Mouse (Mus musculus): ENCODE data around the gene Vinac1. TPM values are rescaled to one million over a fixed set of nuclear protein-coding genes. Genes with fewer than 3 reads are reported as not detected.

Gene Vinac1
- polyA plus RNA-seq (2014; fragmentation: Illumina TruSeq; extraction: RNeasy Lipid Tissue Mini Kit (QIAGEN cat#74804); ENCODE audit: low read depth, low replicate concordance): not detected

GRCm38 (mm10) chr2:129047811-129048210 lies at the start of gene Vinac1:
TSS of gene Vinac1 (minus strand) at chr2:129048172.

GRCm38 (mm10) chr2:129065437-129066282 lies 17.7 kb upstream of the Vinac1 start, which contains the start of gene Ttl:
TSS of gene Ttl (plus strand) at chr2:129065942.

Other genes with a start within 250 kb of the Vinac1 start
- gene Tmem87b, start 230.1 kb downstream of the Vinac1 start, polyA plus RNA-seq (2014; fragmentation: Illumina TruSeq; extraction: RNeasy Lipid Tissue Mini Kit (QIAGEN cat#74804); ENCODE audit: low read depth, low replicate concordance): 82.9 TPM
- 3.1 TPM for gene Fbln7, start 185.2 kb downstream of the Vinac1 start, polyA plus RNA-seq (2014; fragmentation: Illumina TruSeq; extraction: RNeasy Lipid Tissue Mini Kit (QIAGEN cat#74804); ENCODE audit: low read depth, low replicate concordance)
- gene Zc3h8, start 104.1 kb downstream of the Vinac1 start, polyA plus RNA-seq (2014; fragmentation: Illumina TruSeq; extraction: RNeasy Lipid Tissue Mini Kit (QIAGEN cat#74804); ENCODE audit: low read depth, low replicate concordance): 8.2 TPM
- 10.0 TPM for gene Zc3h6, start 80.8 kb downstream of the Vinac1 start, polyA plus RNA-seq (2014; fragmentation: Illumina TruSeq; extraction: RNeasy Lipid Tissue Mini Kit (QIAGEN cat#74804); ENCODE audit: low read depth, low replicate concordance)
- gene Gm10762, start 80.4 kb downstream of the Vinac1 start, polyA plus RNA-seq (2014; fragmentation: Illumina TruSeq; extraction: RNeasy Lipid Tissue Mini Kit (QIAGEN cat#74804); ENCODE audit: low read depth, low replicate concordance): 5.0 TPM
- gene Ttl, start 17.8 kb upstream of the Vinac1 start, polyA plus RNA-seq (2014; fragmentation: Illumina TruSeq; extraction: RNeasy Lipid Tissue Mini Kit (QIAGEN cat#74804); ENCODE audit: low read depth, low replicate concordance): 13.9 TPM
- 4.4 TPM for gene Polr1b, start 52.8 kb upstream of the Vinac1 start, polyA plus RNA-seq (2014; fragmentation: Illumina TruSeq; extraction: RNeasy Lipid Tissue Mini Kit (QIAGEN cat#74804); ENCODE audit: low read depth, low replicate concordance)
- 5.1 TPM for gene Chchd5, start 81.5 kb upstream of the Vinac1 start, polyA plus RNA-seq (2014; fragmentation: Illumina TruSeq; extraction: RNeasy Lipid Tissue Mini Kit (QIAGEN cat#74804); ENCODE audit: low read depth, low replicate concordance)
- gene Slc20a1, start 150.6 kb upstream of the Vinac1 start, polyA plus RNA-seq (2014; fragmentation: Illumina TruSeq; extraction: RNeasy Lipid Tissue Mini Kit (QIAGEN cat#74804); ENCODE audit: low read depth, low replicate concordance): 15.3 TPM
- 6.8 TPM for gene Ckap2l, start 249.0 kb upstream of the Vinac1 start, polyA plus RNA-seq (2014; fragmentation: Illumina TruSeq; extraction: RNeasy Lipid Tissue Mini Kit (QIAGEN cat#74804); ENCODE audit: low read depth, low replicate concordance)